Mouse (Mus musculus) neural tube, embryonic 15.5 days (tissue): Measurements from ENCODE around the gene Arid3a. TPM values are rescaled to one million over a fixed set of nuclear protein-coding genes. Genes with fewer than 3 reads are reported as not detected.
"Not testable (repeated sequence)": the region's sequence is repeated elsewhere in the genome, so short reads cannot be mapped to it uniquely, and the experiment has no call there.

ENCODE experiments used
- ATAC-seq: fragments of 200-750 bp; cut with Nextera tagmentation; 2 replicates; pipeline ENCODE4 v1.8.0; 2017; ENCODE audit warnings: mild to moderate bottlenecking, moderate TSS enrichment, moderate library complexity; ENCODE audit not compliant: low FRiP score
- H3K27ac ChIP-seq: fragments of 300-500 bp; sonication (generic); replicated peaks from 2 replicates; pipeline ENCODE4 v1.5.1; 2015; ENCODE audit warnings: mild to moderate bottlenecking, inconsistent platforms
- H3K27me3 ChIP-seq: fragments of 300-500 bp; sonication (generic); replicated peaks from 2 replicates; pipeline ENCODE4 v1.6.1; 2015; ENCODE audit warnings: inconsistent platforms
- H3K36me3 ChIP-seq: fragments of 300-500 bp; sonication (generic); 2 replicates; pipeline ENCODE4 v1.6.1; 2015; ENCODE audit warnings: inconsistent platforms
- H3K4me1 ChIP-seq: fragments of 300-500 bp; sonication (generic); 2 replicates; pipeline ENCODE4 v1.6.1; 2015; ENCODE audit warnings: inconsistent platforms
- H3K4me2 ChIP-seq: fragments of 300-500 bp; sonication (generic); 2 replicates; pipeline ENCODE4 v1.6.1; 2015; ENCODE audit warnings: inconsistent platforms, mild to moderate bottlenecking, moderate library complexity
- H3K4me3 ChIP-seq: fragments of 300-500 bp; sonication (generic); replicated peaks from 2 replicates; pipeline ENCODE4 v1.5.1; 2015; ENCODE audit warnings: mild to moderate bottlenecking, inconsistent platforms
- H3K9ac ChIP-seq: fragments of 300-500 bp; sonication (generic); replicated peaks from 2 replicates; pipeline ENCODE4 v1.6.1; 2015; ENCODE audit warnings: mild to moderate bottlenecking, inconsistent platforms
- H3K9me3 ChIP-seq: fragments of 300-500 bp; sonication (generic); replicated peaks from 2 replicates; pipeline ENCODE4 v1.6.1; 2016; ENCODE audit warnings: inconsistent platforms
- WGBS: fragments of 180-500 bp; shearing (Covaris S2); methylation state at CpG from one replicate; pipeline ENCODE4 v1.1.7; 2015; ENCODE audit warnings: mixed read lengths; 5-methylcytosine and 5-hydroxymethylcytosine counted together
- polyA plus RNA-seq: library from polyadenylated mRNA; unstranded; fragments of >200 nt; fragmentation: Nextera tagmentation; extraction: Ambion mirVana; gene quantifications from 2 replicates; pipeline ENCODE4 v1.2.1, GENCODE M21; 2015

Arid3a gene
- polyA plus RNA-seq, 1 experiment from 2014 or later = 2.4 TPM

DNA sequence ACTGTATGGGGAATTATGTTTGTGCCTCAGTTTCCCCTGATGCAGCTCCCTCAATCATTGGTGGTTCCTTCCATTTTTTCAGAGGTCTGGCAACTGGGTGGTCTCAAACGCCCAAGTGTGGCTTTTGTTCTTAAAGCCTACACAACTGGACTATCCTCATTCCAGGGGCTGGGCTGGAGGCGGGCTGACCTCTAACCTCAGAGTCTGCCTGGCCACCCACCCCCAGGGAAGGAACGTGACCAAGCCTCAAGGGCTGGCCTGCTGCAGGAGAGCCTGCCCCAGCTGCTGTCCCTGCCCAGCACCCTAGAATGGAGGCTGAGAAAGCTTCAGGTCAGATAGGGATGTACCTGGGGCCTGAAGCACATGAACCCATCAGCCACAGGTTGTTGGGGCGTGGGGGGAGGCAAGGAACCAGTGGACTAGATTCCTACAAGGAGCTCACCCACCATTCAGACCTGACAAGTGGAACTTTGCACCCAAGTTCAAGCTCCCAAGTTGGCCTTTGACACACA lies 29.9 kb downstream of the Arid3a start:
- no peak overlapping the region for H3K9ac ChIP-seq
- H3K27ac ChIP-seq = no peak overlapping the region
- H3K27me3 ChIP-seq = no peaks in the 10 kb centered on the region; the same call in 1 of the 2 replicates
- H3K9me3 ChIP-seq = no peaks in the 10 kb centered on the region
- no peak overlapping the region for H3K4me2 ChIP-seq
- H3K4me1 ChIP-seq = peaks cover 15% of the 10 kb centered on the region
- 25% methylated on average over 4 of the region's 4 CpGs for WGBS
- H3K36me3 ChIP-seq = peaks cover 14% of the 10 kb centered on the region
- ATAC-seq = no peak
- H3K4me3 ChIP-seq = no peak overlapping the region

DNA sequence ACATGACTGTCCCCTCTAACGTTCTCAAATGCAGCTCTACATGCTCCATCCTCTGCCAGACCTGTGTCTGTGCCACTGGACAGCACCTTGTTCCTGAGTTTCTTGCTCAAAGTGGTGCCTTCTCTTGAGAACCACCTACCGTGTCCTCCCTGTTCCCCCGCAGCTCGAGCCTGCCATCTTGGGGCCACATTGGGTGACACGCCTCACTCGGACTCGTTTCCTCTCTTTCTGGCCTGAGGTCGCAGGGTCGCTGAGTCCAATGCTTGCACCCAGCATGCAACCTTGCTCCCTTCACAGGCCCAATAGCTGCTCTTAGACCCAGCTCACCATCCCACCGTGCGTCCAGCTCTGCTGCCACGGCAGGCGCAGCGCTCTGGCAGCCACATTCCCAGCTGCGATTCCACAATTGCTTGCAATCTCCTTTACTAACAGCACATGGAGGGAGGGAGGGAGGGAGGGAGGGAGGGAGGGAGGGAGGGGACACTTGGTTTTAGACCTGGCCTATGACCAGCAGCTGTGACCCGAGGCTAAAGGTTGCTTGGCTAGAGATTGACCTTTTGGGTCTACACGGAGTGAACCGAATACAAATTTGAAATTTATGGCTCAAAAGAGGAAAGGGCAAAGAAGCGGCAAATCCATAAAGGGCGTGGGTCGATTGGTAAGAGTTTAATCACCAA lies 31.4 kb downstream of the Arid3a start:
- Histone ChIP-seq H3K4me1 (peaks cover 15% of the 10 kb centered on the region), H3K4me3 (no peak overlapping the region), H3K9me3 (no peaks in the 10 kb centered on the region), H3K9ac (peak overlapping the region; percentile 20; the same call in 1 of the 2 replicates), H3K27me3 (no peaks in the 10 kb centered on the region; the same call in 1 of the 2 replicates), H3K36me3 (peaks cover 16% of the 10 kb centered on the region), H3K4me2 (peak overlapping the region; percentile 33), H3K27ac (no peak overlapping the region)
- ATAC-seq = no peak
- 4% methylated on average over 21 of the region's 21 CpGs for WGBS

DNA sequence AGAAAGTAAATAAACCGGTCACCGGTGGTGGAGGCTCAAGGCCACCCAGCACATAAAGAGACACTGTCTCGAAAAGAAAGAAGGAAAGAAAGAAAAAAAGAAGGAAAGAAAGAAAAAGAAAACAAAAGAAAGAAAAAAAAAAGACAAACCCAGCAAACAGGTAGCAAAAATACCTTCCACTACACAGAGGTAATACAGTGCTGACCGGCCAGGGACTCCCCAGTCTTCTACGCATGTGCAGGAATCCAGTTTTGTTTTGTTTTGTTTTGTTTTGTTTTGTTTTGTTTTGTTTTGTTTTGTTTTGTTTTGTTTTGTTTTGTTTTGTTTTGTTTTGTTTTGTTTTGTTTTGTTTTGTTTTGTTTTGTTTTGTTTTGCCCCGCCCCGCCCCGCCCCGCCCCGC lies 32.6 kb downstream of the Arid3a start:
- H3K27ac ChIP-seq, H3K9me3 ChIP-seq, ATAC-seq, H3K9ac ChIP-seq, H3K27me3 ChIP-seq: not testable (repeated sequence)
- Histone ChIP-seq H3K4me3 (peak overlapping the region; percentile 97), H3K4me2 (peak overlapping the region; percentile 86), H3K4me1 (peaks cover 15% of the 10 kb centered on the region), H3K36me3 (peaks cover 26% of the 10 kb centered on the region)
- WGBS = 33% methylated on average over 10 of the region's 10 CpGs

DNA sequence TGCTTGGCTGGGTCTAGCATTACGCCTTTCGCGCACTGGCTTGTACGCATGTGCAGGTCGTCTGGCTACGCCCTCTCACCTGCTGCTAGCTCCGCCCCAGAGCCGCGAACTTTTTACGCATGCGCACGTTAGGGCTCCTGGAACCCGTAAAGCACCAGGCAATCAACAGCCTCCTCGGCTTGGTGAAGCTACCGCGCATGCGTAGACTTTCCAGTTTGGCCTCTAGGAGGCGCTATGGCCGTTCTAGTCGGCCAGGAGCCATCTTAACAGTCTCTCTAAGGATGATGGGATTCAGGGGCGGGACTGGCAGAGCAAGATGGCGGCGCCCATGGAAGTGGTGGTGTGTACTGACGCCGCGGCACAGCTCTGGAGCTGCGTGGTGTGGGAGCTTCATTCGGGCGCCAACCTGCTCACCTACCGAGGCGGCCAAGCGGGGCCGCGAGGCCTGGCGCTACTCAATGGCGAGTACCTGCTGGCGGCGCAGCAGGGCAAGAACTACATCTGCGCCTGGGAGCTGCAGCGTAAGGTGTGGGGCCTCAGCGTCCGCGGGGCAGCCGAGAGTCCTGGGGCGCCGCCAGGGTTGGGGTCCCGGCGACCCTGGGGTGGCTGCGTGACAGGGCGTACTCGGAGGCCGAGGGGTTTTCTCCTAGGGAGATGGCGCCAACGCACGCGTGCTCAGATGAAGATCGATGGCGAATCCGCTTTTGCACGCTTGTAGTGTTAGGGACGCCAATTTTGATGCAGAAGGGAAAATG lies 33.2 kb downstream of the Arid3a start, which contains the start of gene Wdr18:
Gene Wdr18, plus strand, starts transcription at position 306 of the 755 bp plus-strand sequence.
- Histone ChIP-seq H3K27me3 (no peaks in the 10 kb centered on the region; the same call in 1 of the 2 replicates), H3K9me3 (no peaks in the 10 kb centered on the region), H3K36me3 (peaks cover 31% of the 10 kb centered on the region), H3K9ac (peak within 1 kb of the TSS; percentile 85), H3K4me1 (peaks cover 15% of the 10 kb centered on the region), H3K4me3 (peak within 1 kb of the TSS; percentile 97), H3K27ac (peak within 1 kb of the TSS; percentile 85), H3K4me2 (peak within 1 kb of the TSS; percentile 86)
- under 1% methylated on average over 61 of the region's 61 CpGs for WGBS
- ATAC-seq = peak; percentile 96

DNA sequence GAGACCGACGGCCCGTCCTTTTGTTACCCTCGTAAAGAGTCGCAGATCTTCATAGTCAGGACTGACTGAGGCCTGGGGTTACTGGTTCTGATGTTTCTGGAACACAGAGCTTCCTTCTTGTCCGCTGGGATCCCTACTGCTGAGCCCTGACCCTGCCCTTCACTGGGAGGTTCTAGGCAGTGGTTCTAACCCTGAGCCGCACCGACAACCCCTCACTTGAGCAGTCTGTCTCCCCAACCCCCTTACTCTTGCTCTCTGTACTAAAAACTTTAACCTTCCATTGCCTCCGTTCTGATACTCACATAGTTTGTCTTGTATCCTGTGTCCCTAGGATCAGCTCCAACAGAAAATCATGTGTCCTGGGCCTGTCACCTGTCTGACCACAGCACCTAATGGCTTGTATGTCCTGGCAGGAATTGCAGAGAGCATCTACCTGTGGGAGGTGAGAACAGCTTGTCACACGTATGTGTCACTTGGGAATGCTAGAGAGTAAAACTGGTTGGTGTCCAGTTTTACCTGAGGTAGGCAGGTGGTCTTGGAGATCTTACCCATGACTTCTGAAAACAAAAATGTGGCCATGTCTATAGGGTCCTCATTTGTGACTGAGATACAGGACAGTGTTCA lies 33.9 kb downstream of the Arid3a start:
- WGBS = 18% methylated on average over 10 of the region's 10 CpGs
- H3K27ac ChIP-seq = peak overlapping the region; percentile 85; the same call in 1 of the 2 replicates
- H3K36me3 ChIP-seq = peaks cover 39% of the 10 kb centered on the region
- H3K4me2 ChIP-seq = peak overlapping the region; percentile 86
- H3K27me3 ChIP-seq = no peaks in the 10 kb centered on the region; the same call in 1 of the 2 replicates
- H3K4me3 ChIP-seq = peak overlapping the region; percentile 97
- H3K4me1 ChIP-seq = peaks cover 15% of the 10 kb centered on the region
- H3K9me3 ChIP-seq = no peaks in the 10 kb centered on the region
- H3K9ac ChIP-seq = peak overlapping the region; percentile 85
- no peak; the same call in 1 of the 2 replicates for ATAC-seq

DNA sequence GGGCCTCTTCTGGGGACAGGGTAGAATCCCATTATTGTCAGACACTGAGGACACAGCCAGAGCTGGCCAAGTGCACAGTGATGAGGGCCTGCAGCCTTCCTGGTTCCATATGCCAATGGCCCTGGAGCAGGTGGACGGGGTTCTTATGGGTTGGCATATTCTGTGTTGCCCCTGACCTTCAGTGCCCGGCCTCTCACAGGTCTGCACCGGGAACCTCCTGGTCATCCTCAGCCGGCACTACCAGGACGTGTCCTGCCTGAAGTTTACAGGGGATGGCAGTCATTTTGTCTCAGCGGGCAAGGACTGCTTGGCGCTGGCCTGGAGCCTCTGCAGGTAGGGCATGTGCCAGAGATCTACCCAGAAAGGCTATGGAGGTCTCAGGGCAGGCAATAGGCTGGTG lies 37.9 kb downstream of the Arid3a start:
- ATAC-seq = no peak
- Histone ChIP-seq H3K4me1 (peaks cover 11% of the 10 kb centered on the region), H3K4me3 (no peak overlapping the region), H3K36me3 (peaks cover 66% of the 10 kb centered on the region), H3K27me3 (peaks cover 15% of the 10 kb centered on the region), H3K27ac (no peak overlapping the region), H3K9ac (no peak overlapping the region), H3K4me2 (no peak overlapping the region), H3K9me3 (no peaks in the 10 kb centered on the region)
- WGBS = 97% methylated on average over 7 of the region's 7 CpGs

DNA sequence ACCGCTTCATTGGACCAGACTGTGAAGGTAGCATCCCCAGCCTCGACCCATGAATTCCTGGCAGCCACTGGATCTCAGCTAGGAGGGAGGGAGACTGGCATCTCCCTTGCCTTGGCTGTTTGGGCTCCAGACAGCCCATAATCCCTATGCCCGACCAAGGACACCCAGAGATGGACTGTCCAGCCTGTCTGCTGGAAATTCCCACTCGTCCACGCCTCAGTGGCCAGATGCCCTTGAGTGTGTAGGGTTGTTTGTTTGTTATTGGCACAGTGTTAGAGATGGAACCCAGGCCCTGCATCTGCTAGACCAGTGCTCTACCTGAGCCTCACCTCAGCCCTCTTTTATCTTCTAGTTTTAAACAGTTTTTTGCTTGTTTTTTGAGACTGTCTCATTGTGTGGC lies 38.5 kb downstream of the Arid3a start:
- Histone ChIP-seq H3K4me1 (peaks cover 11% of the 10 kb centered on the region), H3K27me3 (peaks cover 20% of the 10 kb centered on the region), H3K27ac (no peak overlapping the region), H3K9ac (no peak overlapping the region), H3K9me3 (no peaks in the 10 kb centered on the region), H3K4me2 (no peak overlapping the region), H3K36me3 (peaks cover 66% of the 10 kb centered on the region), H3K4me3 (no peak overlapping the region)
- no peak for ATAC-seq
- WGBS = 93% methylated on average over 5 of the region's 5 CpGs

DNA sequence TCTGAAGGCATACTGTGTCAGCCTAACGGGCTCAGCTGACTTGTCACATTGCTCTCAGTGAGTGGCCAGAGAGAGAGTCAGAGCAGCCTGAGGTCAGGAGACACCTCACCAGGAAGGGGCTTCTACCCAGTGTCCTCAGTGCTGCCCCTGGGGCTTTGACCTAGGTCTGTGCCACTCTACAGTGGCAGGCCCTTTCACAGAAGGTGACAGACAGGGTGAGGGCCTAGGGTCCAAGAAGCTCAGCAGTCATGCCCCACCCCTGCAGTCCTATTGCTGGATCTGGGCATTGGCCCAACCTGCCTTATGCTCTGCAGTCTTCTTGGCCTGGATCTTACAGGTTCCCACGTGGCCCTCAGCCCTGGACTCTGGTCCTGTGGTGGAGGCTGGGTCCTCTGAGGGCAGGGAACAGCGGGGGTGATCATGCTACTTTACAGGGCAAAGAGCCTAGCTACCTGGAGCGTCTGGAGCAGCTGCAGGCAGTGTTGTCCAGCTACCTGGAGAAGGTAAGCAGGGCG lies 40.1 kb downstream of the Arid3a start:
- H3K27ac ChIP-seq = no peak overlapping the region
- peaks cover 36% of the 10 kb centered on the region for H3K27me3 ChIP-seq
- no peak for ATAC-seq
- H3K9ac ChIP-seq = no peak overlapping the region
- H3K9me3 ChIP-seq = no peaks in the 10 kb centered on the region
- peaks cover 10% of the 10 kb centered on the region for H3K4me1 ChIP-seq
- 96% methylated on average over 5 of the region's 5 CpGs for WGBS
- H3K4me2 ChIP-seq = no peak overlapping the region
- H3K4me3 ChIP-seq = no peak overlapping the region
- peaks cover 61% of the 10 kb centered on the region for H3K36me3 ChIP-seq

DNA sequence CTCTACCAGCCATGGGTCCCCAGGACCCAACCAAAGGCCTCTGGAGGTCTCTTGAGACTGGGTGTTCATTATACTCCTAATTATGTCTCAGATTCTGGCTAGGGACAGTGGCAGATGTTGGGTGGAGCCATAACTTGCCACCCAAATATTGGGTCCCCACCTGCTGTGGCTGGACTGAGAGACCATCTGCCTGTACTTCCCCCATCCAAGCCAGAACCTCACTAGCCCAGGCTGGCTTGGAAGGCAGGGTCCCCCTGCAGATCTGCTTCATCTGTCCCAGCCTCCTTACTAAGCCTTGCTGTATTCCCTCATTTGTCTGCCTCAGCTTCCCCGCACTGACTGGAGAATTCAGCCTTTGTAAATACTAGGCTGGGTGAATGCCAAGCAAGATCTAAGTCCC lies 41.3 kb downstream of the Arid3a start:
- peaks cover 52% of the 10 kb centered on the region for H3K36me3 ChIP-seq
- WGBS = 93% methylated on average over 1 of the region's 1 CpGs

DNA sequence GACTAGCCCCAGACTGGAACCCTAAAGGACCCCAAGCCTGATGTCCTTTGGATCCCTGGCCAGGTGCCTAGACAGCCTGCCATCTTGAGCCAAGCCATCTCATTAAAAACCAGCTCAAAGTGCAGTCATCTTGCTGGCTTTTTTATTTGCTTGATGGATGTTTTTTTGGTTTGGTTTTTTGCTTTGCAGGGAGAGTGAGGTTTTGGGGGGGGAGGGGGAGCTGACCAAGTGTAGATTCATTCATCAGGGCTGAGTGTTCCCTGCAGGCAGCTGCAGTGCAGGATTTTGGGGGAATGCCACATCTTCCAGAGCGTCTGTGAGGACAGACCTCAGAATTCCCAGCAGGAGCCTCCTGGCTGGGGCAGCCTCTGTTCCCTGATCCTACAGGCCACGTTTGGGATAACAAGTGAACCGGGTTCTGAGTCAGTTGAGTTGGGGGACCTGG lies 42.3 kb downstream of the Arid3a start:
- Histone ChIP-seq H3K4me1 (peaks cover 10% of the 10 kb centered on the region), H3K4me3 (no peak overlapping the region), H3K9ac (no peak overlapping the region), H3K27ac (no peak overlapping the region), H3K27me3 (peaks cover 45% of the 10 kb centered on the region), H3K36me3 (peaks cover 43% of the 10 kb centered on the region), H3K9me3 (no peaks in the 10 kb centered on the region), H3K4me2 (no peak overlapping the region)
- ATAC-seq = no peak
- 18% methylated on average over 3 of the region's 3 CpGs for WGBS

More for the DNA sequence above, 41.3 kb downstream of the Arid3a start:
- peaks cover 10% of the 10 kb centered on the region for H3K4me1 ChIP-seq
- no peak overlapping the region for H3K9ac ChIP-seq
- peaks cover 45% of the 10 kb centered on the region for H3K27me3 ChIP-seq
- no peak overlapping the region for H3K4me3 ChIP-seq
- H3K9me3 ChIP-seq = no peaks in the 10 kb centered on the region
- ATAC-seq = no peak
- H3K4me2 ChIP-seq = no peak overlapping the region
- no peak overlapping the region for H3K27ac ChIP-seq
